9 mouse cellular contexts compared by ENCODE assay signal in the genomic region with DNA sequence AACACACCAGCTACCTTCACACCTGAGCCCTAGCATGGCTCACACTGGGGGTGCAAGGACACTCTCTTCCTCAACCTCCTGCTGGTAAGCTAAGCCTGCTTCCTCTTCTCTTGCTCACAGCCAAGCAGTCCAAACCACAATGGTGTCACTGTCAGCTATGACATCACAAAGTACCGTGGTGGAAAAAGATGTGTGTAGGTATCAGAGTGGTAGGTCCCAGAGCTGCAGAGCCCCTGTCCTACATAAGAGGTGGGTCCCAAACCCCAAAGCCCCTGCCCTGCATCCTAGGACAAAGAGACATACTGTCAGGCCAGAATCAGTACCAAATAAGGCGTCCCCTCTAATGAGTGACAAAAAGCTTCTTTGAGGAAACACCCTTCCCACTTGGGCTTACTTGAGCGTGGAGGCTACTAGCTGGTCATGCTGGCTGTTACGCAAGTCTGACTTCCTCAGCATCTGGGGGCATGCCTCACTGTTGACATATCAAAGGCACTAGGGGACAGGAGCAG. TPM values are rescaled to one million over a fixed set of nuclear protein-coding genes. Genes with fewer than 3 reads are reported as not detected.
DNase-seq lines count a peak whose midpoint lies in the region; ATAC-seq and TF ChIP-seq lines count a peak whose summit lies in the region.
"Had no signal": no experiment of that assay in that cellular context is flagged by ENCODE, and none has a peak within 500 bp of the region (broad histone marks: within the 10 kb centered on the region; RNA-seq: fewer than 3 reads in every experiment).

No protein-coding gene starts in this region.

- DNase-seq in midbrain, embryonic 11.5 days (ENCODE audit: low spot score, missing footprints), result peak; percentile 49
- DNase-seq in midbrain, postnatal 0 days (ENCODE audit: low spot score), result no peak
- DNase-seq in kidney, adult 9 months, result peak; percentile 32
- DNase-seq in lung, postnatal 36 days, result peak; percentile 80
- peak; percentile 53 for DNase-seq in thymus, postnatal 14 days
- no peak for DNase-seq in c-Kit-positive CD71-positive TER-119-positive erythroid progenitor cells, embryonic 14.5 days (ENCODE audit: low spot score)
- DNase-seq in ovary, postnatal 36 days (ENCODE audit: low spot score), result no peak
- DNase-seq: layer of hippocampus, postnatal 36 days had no signal

- no peak overlapping the region for H3K4me2 ChIP-seq in midbrain, embryonic 11.5 days
- H3K4me2 ChIP-seq in midbrain, postnatal 0 days (ENCODE audit: low read depth, low read length, poor library complexity, severe bottlenecking), result no peak overlapping the region

- no peak overlapping the region for H3K9ac ChIP-seq in midbrain, embryonic 11.5 days (ENCODE audit: low read length)
- no peak overlapping the region for H3K9ac ChIP-seq in midbrain, postnatal 0 days (replicated peaks; ENCODE audit: low read length, poor library complexity, severe bottlenecking)

- H3K4me3 ChIP-seq in midbrain, embryonic 11.5 days (ENCODE audit: low read depth, low read length), result no peak overlapping the region
- no peak overlapping the region for H3K4me3 ChIP-seq in midbrain, postnatal 0 days (ENCODE audit: low read depth, low read length)

- H3K9me3 ChIP-seq in midbrain, embryonic 11.5 days (ENCODE audit: control insufficient read depth, low read length), result no peaks in the 10 kb centered on the region
- no peaks in the 10 kb centered on the region for H3K9me3 ChIP-seq in midbrain, postnatal 0 days (ENCODE audit: low read length)

- no peak for TF ChIP-seq CTCF in midbrain, postnatal 0 days (IDR thresholded peaks at IDR 0.05)

- no peaks in the 10 kb centered on the region for H3K4me1 ChIP-seq in midbrain, embryonic 11.5 days (ENCODE audit: control insufficient read depth, insufficient read depth, low read length)
- H3K4me1 ChIP-seq in midbrain, postnatal 0 days (ENCODE audit: insufficient read depth, low read length), result no peaks in the 10 kb centered on the region

- WGBS in midbrain, embryonic 11.5 days, result 76% methylated on average over 4 of the region's 4 CpGs
- WGBS in midbrain, postnatal 0 days, result 76% methylated on average over 4 of the region's 4 CpGs

- no peaks in the 10 kb centered on the region for H3K36me3 ChIP-seq in midbrain, embryonic 11.5 days (ENCODE audit: control insufficient read depth, insufficient read depth, low read length)
- H3K36me3 ChIP-seq in midbrain, postnatal 0 days (ENCODE audit: insufficient read depth, low read length), result no peaks in the 10 kb centered on the region

- peaks cover 4% of the 10 kb centered on the region; the same call in 1 of the 2 replicates for H3K27me3 ChIP-seq in midbrain, embryonic 11.5 days (ENCODE audit: control insufficient read depth, insufficient read depth, low read length)
- no peaks in the 10 kb centered on the region for H3K27me3 ChIP-seq in midbrain, postnatal 0 days (ENCODE audit: insufficient read depth, low read length)

- no peak for ATAC-seq in midbrain, embryonic 11.5 days (ENCODE audit: low FRiP score)
- no peak for ATAC-seq in midbrain, postnatal 0 days (ENCODE audit: low FRiP score)
- no peak for ATAC-seq in cerebellum, adult (ENCODE audit: insufficient number of reproducible peaks, low FRiP score, low TSS enrichment)

- no peak overlapping the region for H3K27ac ChIP-seq in midbrain, embryonic 11.5 days (ENCODE audit: low read depth, low read length)
- no peak overlapping the region for H3K27ac ChIP-seq in midbrain, postnatal 0 days (ENCODE audit: low read depth, low read length)

RNA-seq across cellular contexts. Expression of gene Tnfrsf1b, which starts 5.9 kb away (rescaled TPM):
- polyA plus RNA-seq in midbrain, embryonic 11.5 days (2014; fragmentation: Nextera tagmentation; extraction: Ambion mirVana), result 1.9 and 2.4 TPM in 2 replicates
- total RNA-seq in midbrain, postnatal 0 days (2014; rRNA removed), result 7.1 and 7.5 TPM in 2 replicates
- polyA plus RNA-seq in midbrain, postnatal 0 days (2015; fragmentation: Nextera tagmentation; extraction: Ambion mirVana), result 2.6 and 2.8 TPM in 2 replicates

RNA-seq across cellular contexts. Expression of gene Vps13d, which starts 46.0 kb away (rescaled TPM):
- polyA plus RNA-seq in midbrain, embryonic 11.5 days (2014; fragmentation: Nextera tagmentation; extraction: Ambion mirVana), result 8.2 and 8.7 TPM in 2 replicates
- total RNA-seq in midbrain, postnatal 0 days (2014; rRNA removed), result 35.6 and 36.5 TPM in 2 replicates
- polyA plus RNA-seq in midbrain, postnatal 0 days (2015; fragmentation: Nextera tagmentation; extraction: Ambion mirVana), result 7.8 and 9.1 TPM in 2 replicates

Comparison
In these comparisons a context has a peak if more than half of its experiments do, and no peak if none do; other contexts are left out.
1. DNase-seq: peak in midbrain, embryonic 11.5 days (single experiment), kidney, adult 9 months (single experiment), lung, postnatal 36 days (single experiment) and thymus, postnatal 14 days (single experiment); none in midbrain, postnatal 0 days (single experiment), c-Kit-positive CD71-positive TER-119-positive erythroid progenitor cells, embryonic 14.5 days (single experiment) and ovary, postnatal 36 days (single experiment).